Mouse (Mus musculus) v-Abl transformed pro-B cells (cell line): ENCODE measurements around the gene Mpped2.

Experiments
- in situ Hi-C, 2 experiments: fragments of 400-800 bp; cut with MboI; formaldehyde crosslinking; loops; one replicate each; pipeline ENCODE4 v1.15.1; 2025; ENCODE audit not compliant: unreplicated experiment in 2 of 2

Gene Mpped2

DNA sequence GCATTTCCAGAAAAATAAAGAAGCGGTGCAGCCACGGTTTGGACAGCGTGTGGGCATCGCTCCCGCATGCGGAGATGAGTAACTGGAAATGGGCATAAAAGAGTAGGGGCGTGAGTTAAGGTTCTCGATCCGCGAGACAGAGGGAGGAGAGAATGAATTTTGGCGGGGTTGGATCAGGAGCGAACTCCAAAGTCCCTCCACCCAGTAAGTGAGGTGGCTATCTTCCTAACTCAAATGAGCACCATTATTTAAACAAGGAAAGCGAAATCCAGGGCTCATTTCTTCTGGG lies 2.6 kb downstream of the Mpped2 start:
- in situ Hi-C loops = no loop called here

DNA sequence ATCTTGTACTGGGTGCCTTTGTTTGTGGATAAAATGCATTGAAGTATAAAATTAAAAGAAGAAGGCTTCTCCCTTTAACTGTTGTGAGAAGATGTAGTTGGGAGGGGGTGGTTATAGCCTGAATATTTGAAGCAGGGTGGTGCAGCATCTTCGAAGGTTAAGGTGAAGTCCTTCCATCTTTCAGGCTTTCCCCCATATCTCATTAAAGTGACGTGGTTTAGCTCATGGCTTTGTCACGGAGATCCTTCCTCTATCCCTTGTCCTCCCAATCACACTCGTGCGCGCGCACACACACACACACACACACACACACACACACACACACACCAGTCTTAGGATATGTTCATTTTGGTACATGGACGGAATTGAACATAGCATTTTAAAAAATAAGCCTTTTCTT lies 3.3 kb downstream of the Mpped2 start:
- in situ Hi-C loops = no loop called here

DNA sequence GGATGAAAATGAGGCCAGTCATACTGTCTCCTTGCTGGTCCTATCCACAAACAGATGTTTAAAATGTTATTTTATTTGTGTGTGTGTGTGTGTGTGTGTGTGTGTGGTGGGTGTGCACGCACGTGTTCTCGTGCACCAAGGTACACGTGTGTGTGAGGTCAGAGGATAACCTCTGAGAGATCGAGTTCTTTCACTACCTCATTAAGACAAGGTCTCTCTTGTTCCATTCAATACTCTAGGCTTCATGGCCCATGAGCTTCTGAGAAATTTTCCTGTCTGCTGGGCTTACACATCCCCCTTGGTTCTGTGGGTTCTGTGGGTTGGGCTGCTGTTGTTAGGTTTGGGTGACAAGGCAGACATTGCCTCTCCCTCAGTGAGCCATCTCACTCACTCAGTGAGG lies 12.6 kb downstream of the Mpped2 start:
- in situ Hi-C loops = no loop called here

DNA sequence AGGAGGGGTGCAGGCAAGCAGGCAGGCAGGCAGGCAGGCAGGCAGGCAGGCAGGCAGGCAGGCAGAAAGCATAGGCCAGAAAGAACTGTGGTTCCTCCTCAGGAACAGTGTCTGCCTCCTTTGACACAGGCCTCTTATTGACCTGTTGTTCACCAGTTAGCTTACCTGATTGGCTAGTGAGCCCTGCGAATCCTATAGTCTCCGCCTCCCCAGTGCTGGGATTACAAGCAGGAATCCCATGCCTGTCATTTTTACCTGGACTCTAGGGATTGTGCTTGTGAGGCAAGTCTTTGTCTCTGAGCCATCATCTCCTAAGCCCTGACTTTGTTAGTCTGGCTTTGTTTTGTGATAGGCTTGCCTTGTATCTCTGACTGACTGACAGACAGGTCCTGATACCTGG lies 14.1 kb downstream of the Mpped2 start:
- in situ Hi-C loops = no loop called here

DNA sequence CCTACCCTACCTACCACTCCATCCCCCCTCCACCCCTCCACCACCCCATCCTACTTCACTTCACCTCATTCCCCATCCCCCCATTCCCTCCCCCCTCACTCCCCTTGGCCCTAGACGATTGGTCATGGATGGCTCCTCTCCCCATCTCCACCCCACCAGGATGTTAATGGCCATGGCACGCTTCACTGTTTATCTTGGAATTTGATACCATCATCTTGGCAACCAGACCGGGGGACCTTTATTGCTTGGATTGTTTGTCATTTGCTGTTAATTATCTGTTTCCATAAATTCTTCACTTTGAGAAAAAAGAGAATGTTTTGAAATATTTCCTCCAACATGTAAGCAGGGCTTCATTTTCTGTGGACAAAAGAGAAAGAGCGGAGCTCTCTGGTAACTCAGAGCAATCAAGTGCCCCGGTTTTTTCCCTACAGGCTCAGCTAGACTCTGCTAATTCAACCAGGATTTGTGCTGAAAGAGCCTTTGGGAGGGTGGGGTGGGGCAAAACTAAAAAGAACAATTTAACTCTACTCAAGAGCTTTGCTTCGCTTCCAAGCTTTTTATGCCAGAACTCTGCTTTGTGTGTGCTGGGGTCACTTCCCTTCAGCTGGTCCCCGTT lies 17.9 kb downstream of the Mpped2 start:
- in situ Hi-C loops = no loop called here

DNA sequence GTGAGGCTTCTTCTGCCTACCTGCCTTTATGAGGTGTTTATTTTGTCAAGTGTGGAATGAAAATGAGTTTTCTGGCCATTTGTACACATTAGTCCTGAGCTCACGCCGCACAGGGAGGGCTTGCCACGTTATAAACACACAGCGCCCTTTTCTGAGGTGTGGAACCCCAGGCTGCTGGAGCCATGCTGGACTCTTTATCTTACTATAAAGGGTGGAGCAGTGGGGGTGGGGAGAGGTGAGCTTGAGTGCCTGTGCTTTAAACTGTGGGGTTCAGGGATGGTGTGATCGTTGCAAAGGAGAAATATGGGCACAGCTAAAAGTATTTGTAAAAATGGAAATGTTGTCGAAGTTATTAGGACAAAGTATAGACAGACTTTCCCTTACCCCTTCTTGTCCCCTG lies 18.4 kb downstream of the Mpped2 start:
- in situ Hi-C loops = no loop called here

DNA sequence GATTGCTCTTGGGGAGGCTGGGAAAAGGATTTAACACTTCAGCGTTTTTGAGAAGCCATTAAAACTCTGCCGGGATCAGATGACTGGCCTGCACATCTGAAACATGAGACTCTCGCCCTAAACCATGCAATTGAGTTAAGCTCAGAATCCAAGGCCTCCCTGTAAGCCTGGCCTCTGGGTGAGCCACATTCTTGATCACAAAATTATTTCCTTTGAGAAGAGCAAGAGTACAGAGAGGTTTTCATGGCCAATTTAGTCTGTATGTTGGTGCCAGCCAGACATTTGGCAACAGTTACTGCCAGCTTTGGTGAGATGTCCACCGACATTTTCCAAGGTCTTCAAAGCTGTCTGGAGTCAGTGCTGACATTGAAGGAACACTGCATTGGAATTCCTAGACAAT lies 20.1 kb downstream of the Mpped2 start:
- in situ Hi-C loops = no loop called here

DNA sequence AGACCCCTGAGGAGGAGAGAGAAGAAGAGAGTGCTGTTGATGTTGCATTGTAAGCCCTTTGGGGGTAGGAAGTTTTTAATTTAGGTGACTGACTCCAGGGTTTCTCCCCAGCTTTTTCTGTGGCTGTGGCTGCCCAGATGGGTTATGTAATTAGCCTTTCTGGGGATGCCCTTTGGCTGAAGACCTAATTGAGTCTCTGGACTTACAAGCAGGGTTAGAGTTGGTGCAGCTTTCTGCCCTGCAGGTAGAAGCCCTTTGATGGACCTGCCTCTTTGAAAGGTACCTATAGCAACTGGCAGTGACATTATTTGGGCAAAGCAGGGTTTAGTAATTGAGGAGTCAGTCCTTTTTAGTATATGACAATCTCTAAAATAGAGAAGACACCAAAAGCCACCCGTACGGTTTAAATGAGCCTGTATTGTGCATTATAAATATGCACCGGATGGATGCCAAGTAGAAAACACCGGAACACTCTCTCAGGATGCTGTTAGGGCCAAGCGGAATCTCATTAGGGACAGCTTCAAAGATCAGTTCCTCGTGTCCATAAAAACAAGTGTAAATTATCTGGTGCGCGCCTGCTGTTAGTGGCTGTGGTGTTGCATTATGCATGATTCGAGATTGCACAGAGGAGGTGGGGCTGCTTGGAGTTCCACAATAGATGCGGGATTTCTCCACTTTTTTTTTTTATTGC lies 22.8 kb downstream of the Mpped2 start:
- in situ Hi-C loops = no loop called here

DNA sequence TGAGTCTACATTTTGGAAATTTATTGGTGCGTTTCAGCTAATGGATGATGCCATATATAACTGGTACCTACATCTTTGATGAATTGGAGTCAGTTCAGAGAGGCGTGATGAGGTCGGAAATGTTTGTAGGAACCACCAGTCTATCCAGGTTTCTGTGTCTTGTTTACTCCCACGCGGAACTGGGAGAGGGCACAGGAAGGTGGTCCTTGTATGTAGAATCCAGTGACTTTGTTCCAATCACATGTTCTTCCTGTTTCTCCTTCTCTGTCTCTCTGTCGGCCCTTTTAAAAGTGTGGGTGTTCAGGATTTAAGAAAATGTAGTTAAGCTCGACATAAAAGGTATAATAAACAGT lies 23.3 kb downstream of the Mpped2 start:
- in situ Hi-C loops = no loop called here

DNA sequence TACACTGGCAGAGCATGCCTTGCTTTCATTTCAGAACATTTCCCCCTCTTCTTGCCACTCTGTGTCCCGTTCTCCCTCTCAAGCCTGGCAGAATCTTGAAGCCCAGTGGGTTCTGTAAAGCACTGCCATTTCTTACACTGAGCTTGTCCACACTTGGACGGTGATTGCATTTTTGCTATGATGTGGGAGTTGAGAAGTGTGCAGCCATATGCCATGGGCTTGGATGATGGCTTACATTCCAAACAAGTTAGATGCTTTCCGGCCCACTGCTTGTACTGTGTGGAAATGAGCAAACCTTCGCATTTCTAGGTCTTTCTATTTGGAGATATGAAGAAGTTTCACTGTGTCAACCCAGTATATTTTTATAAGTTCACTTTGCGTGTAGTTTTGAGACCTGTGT lies 25.8 kb downstream of the Mpped2 start:
- in situ Hi-C loops = no loop called here

DNA sequence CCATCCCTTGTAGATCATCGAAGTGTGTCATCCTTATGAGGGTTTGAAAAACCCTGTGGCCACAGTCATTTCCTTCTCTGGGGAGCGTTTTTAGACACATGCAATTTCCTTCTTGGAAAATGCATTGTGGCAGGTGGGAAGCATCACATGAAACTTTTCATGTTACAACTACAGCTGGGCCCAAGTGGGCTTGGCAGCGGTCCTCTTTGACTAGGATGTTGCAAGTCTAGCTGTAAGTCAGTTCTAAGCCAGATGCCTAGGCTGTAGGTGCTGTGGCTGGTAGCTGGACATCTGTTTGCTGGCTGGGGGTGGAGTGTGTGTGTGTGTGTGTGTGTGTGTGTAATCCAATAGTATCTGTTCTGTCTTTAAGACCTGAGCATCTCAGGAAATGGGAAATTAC lies 26.4 kb downstream of the Mpped2 start:
- in situ Hi-C loops = no loop called here

DNA sequence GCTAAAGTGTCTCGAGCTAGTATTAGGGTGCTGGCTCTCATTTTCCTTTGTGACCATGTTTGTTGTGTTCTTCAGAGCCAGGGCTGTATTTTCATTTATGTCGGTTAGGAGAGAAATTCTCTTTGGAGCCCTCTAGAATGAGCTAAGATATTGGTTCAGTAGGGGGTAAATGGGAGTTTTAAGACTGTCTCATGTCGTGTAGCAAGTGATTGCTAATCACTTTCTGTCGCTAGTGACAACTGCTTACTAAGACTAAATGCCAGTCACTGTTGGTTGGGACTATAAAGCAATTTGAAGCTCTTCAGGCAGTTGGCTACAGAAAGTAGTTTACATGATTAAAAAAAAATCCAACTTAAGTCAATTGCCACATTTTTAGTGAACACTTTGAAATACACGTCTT lies 27.6 kb downstream of the Mpped2 start:
- in situ Hi-C loops = no loop called here

DNA sequence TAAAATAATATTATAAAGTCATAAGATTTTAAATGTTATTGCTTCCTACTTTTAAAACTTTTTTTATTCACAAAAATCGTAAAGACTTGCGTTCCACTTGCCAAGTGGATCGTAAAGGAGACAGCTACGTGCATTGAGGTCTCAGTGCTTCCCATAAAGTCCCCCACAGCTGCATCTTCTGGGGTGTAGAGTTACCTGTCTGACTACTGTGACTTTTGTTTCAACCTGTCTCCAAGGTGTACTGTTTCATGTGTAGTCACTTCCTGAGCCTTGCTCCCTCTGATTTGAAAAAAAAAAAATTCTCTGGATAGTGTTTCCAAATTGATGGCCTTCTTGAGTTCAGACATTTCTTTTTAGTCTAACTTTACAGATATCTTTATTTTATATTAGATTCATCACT lies 29.0 kb downstream of the Mpped2 start:
- in situ Hi-C loops = no loop called here

DNA sequence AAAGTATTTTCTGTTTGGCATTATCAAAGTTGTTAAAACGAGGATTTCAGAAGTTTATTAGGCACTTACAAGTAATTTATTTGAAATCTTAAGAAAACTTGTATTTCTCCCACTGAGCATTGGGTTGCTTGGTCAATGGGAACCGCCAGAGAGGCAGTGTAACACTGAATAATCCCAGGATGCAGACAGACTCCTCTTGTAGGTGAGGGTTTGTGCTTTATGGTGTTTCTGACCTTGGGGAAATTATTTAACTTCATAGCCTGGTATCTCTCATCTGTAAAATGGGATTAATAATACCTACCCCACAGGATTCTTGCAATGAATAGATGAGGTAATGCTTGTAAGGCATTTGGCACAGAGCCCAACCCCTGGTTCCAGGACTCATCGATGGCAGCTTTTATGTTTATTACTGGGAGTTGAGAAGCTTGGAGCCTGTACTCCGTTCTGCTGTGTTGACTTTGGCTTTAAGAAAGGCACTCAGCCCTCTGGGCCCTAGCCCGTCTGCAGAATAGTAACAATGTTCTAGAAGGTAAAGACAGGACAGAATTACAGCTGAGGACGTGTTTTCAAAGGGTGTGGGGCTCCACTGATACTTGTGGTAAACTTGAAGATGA lies 37.0 kb downstream of the Mpped2 start:
- in situ Hi-C loops = no loop called here

DNA sequence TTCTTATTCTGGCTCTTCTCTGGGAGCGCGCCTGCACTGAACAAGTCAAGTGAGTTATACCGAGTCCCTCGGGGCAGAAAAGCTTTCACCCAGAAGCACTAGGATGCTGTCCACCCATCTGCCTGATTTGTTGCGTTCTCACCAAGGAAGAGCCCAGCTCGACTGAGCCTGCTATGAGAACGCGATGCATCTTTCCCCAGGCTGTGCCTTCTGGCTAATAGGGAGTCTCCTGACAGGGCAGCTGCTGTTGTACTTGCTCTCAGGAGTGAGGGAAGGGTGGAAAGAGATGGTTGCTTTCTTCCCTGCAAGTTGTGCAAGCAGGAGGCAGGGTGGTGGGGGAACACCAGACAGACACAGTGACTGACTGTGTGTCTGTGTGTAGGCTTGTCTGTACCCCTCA lies 37.5 kb downstream of the Mpped2 start:
- in situ Hi-C loops = no loop called here

DNA sequence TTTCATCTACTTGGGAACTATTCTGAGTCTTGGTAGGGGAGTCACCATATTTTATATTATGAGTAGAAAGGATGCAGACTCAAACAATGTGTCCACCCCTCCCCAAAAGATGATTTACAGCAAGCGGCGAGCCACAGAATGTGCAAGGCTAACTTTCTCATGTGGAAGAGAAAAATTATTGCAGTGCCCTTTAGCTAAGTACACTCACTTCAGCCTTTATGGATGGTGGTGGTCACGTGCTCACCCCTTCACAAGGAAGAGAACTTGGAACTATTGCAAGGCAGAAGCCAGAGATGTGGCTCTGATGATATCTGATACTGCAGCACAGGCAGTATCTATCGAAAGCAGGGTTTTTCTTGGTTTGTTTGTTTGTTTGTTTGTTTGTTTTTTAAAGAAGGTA lies 38.4 kb downstream of the Mpped2 start:
- in situ Hi-C loops = no loop called here

DNA sequence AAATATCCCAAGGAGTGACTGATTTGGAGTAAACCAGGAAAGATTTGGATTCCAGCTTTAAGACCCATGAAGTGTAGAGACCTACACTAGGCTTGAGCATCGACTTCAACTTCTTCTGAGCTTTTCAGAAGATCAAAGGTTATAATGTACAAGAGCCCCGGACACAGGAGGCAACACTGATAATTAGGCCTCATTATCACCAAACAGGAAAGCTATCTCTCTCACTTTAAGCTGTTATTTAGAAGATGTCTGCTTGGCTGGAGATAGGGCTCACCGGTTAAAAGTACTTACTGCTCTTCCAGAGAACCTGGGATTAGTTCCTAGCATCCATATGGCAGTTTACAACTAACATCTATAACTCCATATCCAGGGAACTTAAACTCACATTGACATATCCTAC lies 39.1 kb downstream of the Mpped2 start:
- in situ Hi-C loops = no loop called here

DNA sequence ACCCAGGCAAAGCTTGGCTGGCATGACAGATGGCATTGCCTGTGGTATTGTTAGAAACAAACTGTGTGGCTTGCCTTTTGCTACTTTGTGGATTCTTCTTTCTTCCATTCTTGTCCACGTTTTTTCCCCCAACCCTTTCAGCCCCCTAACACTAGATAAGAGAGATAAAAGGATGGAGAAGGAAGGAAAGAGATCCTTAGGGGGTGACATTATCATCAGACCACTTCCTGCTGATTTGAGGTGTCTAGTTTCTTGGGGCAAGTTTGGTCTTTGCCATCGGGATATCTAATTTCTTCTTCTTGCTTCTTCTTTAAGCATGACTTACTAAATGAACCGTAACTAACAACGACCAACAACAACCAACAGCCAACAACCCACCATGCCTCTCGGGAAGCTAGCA lies 40.3 kb downstream of the Mpped2 start:
- in situ Hi-C loops = no loop called here

DNA sequence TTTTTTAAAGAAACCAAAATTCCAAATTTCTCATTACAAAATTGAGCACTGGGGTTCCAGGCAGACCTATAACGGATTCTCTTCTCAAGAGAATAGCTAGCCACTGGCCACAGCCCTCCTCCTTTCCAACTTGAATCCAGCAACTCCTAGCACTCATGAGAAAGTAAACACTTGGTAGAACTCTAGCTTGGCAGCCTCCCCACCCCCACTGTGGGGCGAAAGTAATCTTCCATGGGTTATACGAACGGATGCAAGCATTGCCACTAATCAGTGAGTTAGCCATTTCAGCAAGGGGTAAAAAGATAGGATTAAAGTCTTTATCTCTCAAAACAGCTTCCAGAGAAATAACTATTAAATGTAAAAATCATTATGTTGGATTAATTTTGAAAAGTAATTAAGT lies 40.9 kb downstream of the Mpped2 start:
- in situ Hi-C loops = no loop called here

DNA sequence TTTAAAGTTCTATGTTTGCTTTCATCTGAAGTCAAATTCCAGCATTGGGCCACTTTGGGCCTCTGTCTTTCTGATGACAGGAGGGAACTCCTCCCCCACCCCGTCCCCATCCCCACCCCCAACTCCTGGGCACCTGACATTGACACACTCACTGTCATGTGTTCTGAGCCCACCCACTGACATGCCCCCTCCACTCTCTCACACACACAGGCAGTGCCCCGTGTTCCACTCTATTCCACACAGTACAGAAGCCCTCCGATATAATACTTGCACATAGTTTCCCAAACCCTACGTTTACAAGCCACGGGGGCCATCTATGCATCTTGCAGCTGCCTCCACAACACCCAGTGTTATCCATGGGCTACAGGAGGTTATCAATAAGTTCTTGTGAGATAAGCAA lies 42.1 kb downstream of the Mpped2 start:
- in situ Hi-C loops = no loop called here

DNA sequence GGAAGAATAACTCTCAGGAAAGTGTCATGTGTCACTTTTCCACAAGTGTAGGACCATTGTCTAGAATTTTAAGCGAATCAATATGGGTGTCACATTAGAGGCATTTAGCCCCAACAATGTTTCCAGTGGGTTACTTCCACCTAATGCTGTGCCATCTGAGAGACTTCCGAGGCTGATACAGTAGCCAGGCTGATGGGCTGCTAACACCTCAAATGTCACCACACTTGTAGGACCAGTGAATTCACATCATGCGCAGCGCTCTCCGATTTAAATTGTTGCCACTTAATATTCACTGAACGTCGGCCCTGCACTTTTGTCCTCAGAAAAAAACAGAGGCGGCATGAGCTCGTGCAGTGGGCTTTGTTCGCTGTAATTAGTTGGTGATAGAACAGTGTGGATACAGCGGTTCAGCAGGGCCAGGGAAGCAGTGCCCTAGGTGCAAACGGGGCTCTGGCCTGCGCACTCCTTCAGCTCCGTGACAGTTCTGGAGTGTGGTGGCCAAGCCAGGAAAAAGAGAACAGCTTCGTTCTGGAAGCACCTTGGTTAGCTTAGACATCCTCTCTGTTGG lies 42.8 kb downstream of the Mpped2 start:
- in situ Hi-C loops = no loop called here

DNA sequence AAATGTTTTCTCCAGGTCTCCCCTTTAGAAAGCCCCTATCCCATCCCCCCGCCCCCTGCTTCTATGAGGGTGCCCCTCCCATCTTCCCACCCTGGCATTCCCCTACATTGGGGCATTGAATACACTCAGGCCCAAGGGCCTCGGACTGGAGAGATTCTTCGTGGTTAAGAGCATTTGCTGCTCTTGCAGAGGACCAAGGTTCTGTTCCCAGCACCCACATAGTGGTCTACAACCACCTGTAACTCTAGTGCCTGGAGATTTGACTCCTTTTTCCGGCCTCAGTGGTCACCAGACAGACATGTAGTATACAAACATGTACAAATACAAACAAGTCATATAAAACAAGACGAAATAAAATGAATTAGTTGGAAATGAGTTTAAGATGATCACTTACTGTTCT lies 45.9 kb downstream of the Mpped2 start:
- in situ Hi-C loops = no loop called here
